Mouse (Mus musculus): ENCODE measurements around the gene Clic6.

The Clic6 gene

DNA sequence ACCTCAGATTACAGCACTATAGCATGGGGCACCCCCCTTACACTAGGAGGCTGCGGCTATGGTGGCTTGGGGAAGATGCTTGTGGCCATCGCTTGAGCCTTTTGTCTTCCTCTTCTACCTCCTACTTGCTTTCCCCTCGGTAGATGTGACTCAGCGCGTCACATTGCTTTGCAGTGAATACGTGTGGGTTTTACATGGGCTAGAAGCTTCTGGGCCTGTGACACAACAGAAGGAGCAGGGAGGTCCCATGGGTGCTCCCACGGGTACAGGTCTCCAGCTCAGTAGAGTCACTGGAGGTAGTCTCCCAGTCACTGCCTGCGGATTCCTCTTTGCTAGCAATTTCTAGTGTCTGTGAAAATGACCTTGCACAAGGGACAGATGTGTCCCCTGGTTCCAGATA, 39.1 kb downstream of the Clic6 start:
- DNase-seq (ENCODE audit: low spot score in 2 of 2): peak in 1 of 2 experiments; percentile 20

DNA sequence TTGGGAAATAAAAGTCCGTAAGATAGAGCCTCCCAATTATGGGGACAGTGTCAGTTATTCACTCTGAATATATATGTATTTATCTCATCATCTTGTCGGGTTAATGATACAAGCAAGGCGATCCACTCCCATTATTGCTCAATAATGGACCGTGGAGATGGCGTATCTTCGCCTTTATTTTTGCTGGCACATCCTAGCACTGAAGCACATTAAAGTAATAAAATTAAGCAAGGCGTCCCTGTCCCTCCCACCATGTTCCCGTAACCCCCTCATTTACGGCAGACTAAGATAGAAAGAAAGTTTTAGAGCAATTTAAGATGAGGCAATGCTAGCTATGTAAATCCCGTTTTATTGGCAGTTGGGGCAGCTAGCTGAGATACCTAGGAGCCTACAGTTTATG, 40.4 kb downstream of the Clic6 start:
- no peak for DNase-seq (ENCODE audit: low spot score in 2 of 2)

DNA sequence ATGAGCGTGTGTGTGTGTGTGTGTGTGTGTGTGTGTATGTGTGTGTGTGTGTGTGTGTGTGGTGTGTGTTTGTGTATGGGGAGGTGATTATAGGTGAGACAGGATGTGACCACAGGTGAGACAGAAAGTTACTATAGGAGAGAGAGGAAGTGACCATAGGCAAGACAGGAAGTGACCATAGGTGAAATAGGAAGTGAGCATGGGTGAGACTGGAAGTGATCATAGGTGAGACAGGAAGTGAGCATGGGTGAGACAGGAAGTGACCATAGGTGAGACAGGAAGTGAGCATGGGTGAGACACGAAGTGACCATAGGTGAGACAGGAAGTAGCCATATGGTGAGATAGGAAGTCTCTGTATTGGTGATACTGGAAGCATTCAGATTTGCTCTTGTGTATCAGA, 49.7 kb downstream of the Clic6 start:
- no peak for DNase-seq (ENCODE audit: low spot score in 2 of 2)

DNA sequence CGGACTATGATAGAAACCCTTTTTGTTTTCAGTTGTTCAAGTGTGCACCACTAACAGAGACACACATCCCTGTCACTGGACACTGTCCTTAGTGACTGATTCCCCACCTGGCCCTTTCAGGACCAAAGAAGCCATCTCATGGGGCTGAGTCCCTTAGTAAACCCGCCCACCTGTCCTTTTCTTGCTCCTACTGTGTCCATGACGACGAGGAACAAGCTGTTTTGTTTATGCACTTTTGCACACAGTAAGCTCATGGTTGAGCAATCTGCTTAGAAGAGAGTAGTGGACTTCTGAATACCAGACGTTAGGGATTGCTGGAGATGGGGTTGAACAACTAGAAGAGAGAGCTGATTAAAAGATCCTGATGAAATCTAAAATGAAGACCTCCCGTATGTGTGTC, 52.8 kb downstream of the Clic6 start:
- DNase-seq (ENCODE audit: low spot score in 2 of 2): no peak

DNA sequence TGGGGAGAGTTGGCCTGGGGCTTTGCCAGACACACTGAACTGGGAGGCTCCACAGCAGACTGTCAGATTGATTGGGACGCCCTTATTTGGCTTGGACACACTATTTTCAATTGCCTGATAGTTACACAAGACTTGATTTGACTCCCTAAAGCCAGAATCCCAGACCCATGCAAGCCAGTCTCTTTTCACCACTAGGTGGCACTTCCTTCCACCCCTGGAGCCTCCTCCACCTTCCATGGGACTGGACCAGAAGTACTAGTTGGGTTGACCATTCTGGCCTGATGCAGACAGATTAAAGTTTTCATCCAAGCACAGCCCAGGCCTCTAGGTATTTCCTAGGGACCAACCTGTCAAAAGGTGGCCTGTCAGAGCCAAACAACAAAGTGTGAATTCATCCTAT, 58.7 kb downstream of the Clic6 start:
- DNase-seq (ENCODE audit: low spot score in 2 of 2): peak in 1 of 2 experiments; percentile 14

DNA sequence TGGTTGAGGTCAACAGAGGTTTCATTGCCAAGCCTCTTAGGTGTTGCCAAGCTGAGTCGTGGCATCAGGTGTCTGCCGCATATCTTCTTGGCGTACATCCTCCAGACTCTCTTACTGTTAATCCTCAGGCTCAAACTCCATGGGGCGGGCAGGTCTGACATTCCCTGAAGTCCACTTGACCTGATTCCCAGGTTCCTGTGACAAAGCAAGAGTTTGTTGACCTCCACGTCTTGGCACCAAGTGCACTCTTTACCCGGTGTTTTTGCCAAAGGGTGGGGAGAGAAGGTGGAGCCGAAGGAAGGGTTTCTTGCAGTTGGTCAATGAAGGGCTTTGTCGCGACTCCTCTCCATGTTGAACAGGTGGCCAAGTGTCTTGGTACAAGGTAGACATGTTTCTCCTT, 63.1 kb downstream of the Clic6 start:
- DNase-seq (ENCODE audit: low spot score in 2 of 2): no peak

DNA sequence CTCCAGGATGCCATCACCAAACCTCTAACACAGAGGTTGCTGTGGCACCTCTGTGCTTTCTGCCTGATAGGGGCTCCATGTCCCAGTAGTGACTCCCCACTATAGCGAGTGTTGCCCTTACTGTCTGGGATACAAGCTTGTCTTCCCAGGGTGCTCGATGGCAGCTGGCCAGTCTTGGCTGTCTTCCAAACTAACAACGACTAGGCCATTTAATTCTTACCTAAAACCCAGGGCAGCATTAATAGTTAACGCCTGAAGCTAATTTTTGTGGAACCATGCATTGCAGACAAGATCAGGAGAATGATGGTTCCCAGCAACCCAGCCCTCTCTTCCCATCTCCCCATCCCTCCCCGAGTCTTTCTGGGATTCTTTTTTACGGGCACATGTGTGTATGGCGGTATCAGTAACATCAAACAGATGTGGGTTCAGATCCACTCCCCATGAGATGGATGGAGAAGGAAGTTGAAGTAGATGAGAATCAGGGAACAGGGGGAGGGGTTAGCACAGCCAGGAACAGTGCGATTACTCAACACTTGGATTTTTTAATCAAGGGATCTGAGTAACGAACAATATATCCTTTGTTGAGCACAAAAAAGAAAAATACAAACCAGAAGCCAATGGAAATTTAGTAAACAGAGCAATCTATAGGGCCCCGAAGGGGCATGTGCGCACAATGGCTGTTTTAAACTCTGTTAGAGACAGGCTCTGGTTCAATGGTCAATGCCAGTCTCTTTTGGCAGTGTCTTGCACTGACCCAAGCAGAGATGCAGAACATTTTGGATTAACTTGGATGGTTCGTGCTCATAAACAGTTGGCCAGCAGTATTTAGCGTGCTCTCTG, 66.0 kb downstream of the Clic6 start:
- DNase-seq (ENCODE audit: low spot score in 2 of 2): no peak

DNA sequence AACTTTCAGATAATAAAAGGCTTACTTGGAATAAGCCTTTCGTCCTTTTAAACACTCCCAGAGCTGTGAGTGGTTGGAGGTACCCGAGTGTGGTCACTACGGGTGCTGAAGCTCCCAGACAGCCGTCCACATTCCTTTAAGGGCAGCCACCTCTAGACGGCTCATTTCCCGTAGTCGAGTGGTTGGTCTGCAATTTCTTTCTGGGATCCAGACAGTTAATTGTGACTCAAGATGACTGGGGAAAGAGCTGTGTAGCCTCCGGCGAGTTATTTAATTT, 66.5 kb downstream of the Clic6 start:
- no peak for DNase-seq (ENCODE audit: low spot score in 2 of 2)

DNA sequence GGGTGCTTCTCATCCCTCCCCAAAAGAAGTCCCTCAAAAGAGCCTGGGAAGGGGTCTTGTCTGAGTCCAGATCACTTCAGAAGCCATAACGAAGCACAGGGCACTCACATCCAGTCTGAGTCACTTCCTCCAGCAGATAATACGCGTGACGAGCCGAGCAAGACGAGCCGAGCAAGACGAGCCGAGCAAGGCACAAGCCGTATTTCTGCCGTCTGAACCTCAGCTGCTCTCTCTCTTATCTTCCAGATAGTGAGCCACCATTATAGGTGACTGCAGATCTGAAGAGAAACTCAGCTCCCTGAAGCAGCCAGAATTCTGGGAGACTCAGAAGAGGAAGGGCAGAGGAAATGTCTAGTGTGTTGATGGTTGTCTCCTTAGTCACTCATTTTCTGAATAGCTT, 67.3 kb downstream of the Clic6 start:
- no peak for DNase-seq (ENCODE audit: low spot score in 2 of 2)

DNA sequence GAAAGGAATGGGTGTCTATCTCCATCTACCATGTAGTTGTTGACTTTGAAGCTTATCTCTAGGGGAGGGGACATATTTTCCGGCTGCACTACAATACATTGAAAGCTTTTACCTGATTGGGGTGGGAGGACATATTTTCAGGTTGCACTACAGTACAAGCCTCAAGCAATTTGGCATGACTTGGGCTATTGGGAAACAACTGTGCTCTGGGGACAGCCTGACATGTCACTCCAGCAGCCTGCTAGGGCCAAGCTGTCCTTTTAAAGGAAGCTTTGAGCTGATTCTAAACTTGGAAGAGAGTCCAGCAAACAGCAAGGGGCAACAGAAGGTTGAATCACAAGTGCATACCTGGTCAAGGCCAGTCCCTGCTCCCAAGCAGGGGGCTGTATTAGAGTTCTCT, 69.5 kb downstream of the Clic6 start:
- no peak for DNase-seq (ENCODE audit: low spot score in 2 of 2)

DNA sequence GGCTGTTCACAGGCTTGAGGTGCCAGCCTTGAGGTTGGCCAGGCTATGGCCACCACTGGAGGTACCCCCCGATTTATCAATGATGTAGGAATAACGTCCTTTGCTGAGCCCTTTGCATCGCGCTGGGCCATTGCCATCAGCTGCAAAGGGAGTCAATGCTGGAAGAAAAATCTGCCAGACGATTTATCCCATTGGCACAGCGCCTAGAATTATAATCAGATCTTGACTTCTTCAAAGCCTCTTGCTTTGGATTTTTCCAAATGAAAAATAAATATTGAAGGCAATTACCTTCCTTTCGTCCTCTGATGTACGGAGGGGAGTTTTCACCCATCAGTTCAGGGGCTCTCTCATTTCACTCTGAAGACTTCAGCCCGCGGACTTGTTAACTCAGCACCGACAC, 79.8 kb downstream of the Clic6 start:
- peak in 1 of 2 experiments; percentile 5 for DNase-seq (ENCODE audit: low spot score in 2 of 2)

DNA sequence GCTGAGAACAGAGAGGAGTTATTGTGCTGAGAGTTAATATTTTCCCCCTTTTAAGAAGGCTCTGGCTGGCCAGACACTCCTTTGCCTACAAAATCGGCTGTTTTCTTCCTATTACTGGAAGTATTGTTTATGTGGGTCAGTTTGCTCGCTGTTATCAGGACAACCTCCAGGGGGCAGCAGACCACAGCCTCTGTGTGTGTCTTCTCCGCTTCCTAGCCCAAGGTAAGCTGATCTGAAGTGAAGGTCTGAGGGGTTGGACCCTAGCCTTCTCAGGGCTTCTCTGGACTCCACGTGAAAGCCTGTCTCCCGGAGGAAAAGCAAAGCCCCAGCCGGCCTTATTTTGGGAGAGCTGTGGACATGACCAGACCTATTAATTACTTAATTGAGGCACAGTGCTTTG, 80.2 kb downstream of the Clic6 start:
- peak; percentile 25 to 91 for DNase-seq (ENCODE audit: low spot score in 2 of 2)

DNA sequence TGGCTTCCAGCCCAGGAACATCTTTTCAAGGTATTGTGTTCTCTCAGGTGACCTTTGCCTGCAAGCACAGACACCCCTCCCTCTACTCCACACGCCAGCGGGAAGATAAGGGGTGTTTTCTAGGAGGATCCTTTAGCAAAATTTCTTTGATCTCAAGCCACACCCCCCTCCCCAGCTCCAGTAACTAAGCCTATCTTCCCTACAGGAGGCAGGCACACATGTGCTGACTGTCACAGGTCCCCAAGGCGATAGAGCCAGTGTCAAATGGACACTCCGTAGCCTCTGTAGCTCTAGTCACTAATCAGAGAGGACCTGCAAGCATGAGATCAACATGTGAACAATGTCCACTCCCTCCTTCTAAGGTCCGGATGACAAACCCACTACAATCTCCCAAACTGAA, 80.6 kb downstream of the Clic6 start:
- no peak for DNase-seq (ENCODE audit: low spot score in 2 of 2)

DNA sequence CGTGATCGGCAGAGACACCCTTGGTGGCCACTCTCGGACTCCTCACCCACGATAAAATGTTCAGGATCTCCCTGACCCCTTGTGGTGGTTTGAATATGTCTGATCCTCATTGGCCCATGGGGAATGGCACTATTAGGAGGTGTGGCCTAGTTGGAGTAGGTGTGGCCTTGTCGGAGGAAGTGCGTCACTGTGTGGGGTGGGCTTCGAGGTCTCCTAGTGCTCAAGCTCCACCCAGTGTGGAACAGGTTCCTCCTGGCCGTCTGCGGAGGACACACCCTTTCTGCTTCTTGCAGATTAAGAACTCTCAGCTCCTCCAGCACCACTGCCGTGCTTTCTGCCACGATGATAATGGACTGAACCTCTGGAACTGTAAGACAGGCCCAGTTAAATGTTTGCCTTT, 85.7 kb downstream of the Clic6 start:
- no peak for DNase-seq (ENCODE audit: low spot score in 2 of 2)

DNA sequence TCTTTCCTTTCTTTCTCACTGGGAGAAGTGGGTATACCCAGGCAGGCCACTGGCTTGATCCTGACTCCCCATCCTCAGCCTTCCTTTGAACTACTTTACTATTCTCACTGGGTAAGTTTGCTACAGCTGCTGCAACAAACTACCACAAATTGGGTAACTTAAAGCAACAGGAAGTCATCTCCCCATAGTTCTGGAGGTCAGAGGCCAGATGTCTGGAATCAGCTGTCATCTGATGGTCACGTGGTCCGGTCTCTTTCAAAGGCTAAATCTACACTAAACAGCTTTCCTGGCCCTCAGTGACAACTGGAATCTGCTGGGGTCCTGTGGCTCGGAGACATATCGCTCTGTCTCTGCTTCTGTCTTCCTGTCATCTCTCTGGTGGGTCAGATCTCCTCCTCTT, 87.7 kb downstream of the Clic6 start:
- DNase-seq (ENCODE audit: low spot score in 2 of 2): no peak

DNA sequence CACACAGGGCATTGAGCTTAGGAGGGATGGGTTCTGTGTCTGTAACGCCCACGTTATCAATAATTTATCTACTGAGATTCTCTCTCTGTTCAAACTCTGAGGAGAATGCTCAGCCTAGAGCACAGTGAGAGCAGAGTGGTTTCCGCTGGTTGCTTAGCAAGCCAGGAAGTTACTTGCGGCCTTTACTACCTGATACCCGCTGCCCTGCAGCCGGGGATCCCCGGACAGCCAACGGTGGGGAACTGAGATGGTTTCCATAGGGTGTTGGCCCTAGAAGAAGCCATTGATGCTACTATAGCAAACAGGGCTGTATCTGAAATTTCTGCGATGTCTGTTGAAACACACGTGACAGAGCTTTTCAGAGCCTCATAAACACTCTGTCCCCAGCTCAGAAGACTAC, 90.3 kb downstream of the Clic6 start:
- DNase-seq (ENCODE audit: low spot score in 2 of 2): no peak

DNA sequence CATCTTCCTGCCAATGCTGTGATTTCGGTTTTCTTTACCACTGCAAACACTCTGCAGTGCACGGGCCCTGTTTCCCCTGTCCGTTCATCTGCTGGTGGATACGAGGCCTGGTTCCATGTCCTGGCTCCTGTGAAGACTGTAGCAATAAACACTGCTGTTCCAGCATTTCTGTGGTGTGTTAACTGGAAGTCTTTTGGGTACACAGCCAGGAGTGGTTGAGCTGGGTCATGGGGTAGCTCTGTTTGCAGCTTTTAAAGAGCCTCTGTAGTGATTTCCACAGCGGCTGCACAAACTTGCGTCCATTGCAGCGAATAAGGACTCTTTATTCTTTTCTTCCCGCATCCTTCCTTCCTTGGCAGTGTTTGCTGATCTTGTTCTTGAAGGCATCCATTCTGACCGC, 91.8 kb downstream of the Clic6 start:
- DNase-seq (ENCODE audit: low spot score in 2 of 2): no peak

DNA sequence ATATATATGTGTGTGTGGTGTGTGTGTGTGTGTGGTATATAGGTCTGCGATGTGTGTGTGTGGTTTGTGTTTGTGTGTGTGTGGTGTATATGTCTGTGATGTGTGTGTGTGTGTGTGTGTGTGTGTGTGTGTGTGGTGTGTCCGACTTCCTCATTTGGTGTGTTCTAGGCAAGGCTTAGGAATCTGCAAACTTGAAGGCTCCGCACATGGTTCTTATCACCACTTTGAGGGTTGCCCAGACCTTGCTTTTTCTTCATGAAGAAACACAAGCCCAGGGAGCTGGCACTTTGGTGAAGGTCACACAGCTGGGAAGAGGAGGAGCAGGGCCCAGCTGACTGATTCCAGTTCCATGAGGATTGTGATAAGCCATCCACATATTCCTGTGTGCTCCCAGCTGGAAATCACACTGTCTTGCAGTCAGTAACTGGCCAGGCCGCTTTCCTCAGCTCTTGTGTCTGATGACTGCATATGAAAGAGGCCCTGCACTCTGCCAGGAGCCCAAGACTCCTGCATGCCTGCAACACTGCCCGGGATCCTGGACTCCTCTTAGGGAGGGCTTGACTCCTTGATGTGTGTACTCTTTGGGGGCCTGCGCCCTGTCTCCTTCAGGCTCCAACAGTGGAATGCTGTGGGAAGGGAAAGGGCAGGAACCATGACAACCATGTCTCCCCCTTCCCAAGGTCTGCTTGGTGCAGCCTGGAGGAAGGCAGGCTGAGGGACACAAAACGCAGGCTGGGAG, 93.5 kb downstream of the Clic6 start:
- no peak for DNase-seq (ENCODE audit: low spot score in 2 of 2)

DNA sequence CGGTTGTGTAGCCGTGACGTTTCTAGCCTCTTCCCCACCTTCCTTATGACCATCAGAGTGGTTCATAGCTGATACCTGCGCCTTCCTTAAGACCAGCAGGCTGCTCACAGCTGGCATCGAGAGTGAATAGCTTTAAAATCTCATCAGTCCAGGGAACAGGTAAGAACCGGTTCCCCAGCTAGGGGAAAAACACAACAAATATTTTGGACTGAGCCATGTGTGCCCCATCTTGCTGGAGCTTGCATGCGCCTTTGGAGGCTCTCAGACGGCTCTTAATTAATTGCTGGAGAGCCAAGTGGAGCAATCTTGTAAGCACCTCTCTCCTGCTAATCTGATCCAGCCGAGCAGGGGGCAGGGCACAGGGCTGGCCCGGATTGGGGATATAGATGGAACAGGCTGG, 95.4 kb downstream of the Clic6 start:
- no peak for DNase-seq (ENCODE audit: low spot score in 2 of 2)

DNA sequence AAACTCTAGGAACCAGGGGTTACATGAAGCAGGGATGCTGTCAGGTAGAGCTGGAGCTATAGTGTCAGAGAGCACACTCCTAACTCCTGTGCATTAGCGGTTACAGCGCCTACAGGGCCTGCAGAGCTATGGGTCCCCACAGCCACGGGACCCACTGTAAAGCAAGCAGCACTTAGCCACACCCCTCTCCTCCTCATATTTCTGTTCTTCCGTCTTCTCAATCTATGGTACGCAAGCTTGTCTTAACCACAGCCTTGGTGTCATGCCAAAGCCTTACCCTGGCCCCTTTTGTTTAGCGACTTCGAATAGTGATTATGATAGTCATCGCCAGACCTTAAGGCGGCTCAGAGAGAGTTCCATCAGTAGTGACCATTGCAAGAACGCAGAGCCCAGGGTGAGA, 96.2 kb downstream of the Clic6 start:
- DNase-seq (ENCODE audit: low spot score in 2 of 2): no peak

DNA sequence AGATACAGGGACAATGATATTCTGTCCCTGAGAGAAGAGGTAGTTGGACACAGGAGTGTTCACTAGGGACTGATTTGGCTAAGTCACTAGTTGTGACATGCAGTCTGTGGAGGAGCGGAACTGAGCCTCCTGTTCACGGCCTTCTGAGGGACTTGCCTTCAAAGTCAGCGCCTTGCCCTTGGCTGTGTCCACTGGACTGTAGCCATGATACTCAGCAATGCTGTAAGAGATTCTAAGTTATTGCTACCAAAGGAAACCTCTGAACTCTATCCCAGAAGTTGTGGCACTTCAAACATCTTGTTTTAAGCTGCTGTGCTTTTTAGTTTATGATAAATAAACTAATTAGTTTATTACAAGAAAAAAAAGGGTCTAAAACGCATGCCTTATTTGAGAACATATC, 102.3 kb downstream of the Clic6 start:
- no peak for DNase-seq (ENCODE audit: low spot score in 2 of 2)

All from left cerebral cortex, adult 9 months (tissue).